Comparison of ENCODE assay signal across 8 mouse cellular contexts in the genomic region with DNA sequence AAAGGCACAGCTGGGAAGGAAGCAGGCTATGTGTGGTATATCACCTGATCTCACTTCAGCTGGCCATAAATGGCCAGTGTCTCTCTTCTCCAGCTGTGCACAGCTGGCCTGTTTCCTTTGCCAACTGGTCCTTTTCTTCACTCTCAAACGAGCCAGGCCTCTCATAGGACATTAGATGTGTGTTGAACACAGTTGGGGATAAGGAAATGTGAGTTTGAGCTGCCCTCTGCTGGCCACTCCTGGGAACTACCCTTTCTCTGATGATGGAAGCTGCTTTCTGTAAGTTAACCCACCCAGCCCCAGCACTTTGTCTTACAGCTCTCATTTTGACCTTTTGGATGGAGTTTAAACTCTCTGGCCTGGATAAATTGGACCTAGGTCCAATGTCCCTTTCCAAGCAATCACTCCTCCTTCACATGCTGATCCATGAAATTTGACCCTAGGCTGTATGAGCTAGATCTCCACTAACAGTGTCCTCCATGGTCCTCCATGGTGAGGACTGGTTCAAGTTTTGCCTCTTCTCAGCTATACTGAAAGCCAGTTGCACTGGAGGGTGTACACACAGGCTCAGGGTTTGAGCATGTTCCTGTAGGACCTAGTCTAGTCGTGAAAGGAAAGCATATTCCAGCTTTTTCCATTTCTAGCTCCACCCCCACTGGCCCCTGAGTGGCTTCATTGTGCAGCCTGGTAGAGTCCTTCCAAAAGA. TPM values are rescaled to one million over a fixed set of nuclear protein-coding genes. Genes with fewer than 3 reads are reported as not detected.
DNase-seq lines count a peak whose midpoint lies in the region; ATAC-seq lines count a peak whose summit lies in the region.

No protein-coding gene starts in this region.

- H3K27me3 ChIP-seq in hindbrain, embryonic 14.5 days (ENCODE audit: control insufficient read depth, insufficient read depth, low read length), result no peaks in the 10 kb centered on the region

- H3K9ac ChIP-seq in hindbrain, embryonic 14.5 days, result no peak overlapping the region

- DNase-seq in WW6 (ENCODE audit: low read depth, low spot score), result peak; percentile 50
- DNase-seq in cerebellum, postnatal 25 days, result peak; percentile 91 to 94
- peak; percentile 94 to 99 for DNase-seq in frontal cortex, postnatal 25 days (ENCODE audit: low spot score in 2 of 2)
- DNase-seq in hindbrain, embryonic 14.5 days (ENCODE audit: low spot score), result peak; percentile 92
- peak; percentile 86 to 96 for DNase-seq in layer of hippocampus, postnatal 25 days (ENCODE audit: extremely low spot score in 1 of 2, low spot score in 1 of 2)
- peak; percentile 96 for DNase-seq in lung, postnatal 36 days
- DNase-seq in right cerebral cortex, adult 18-20 months, result peak; percentile 89
- DNase-seq in urinary bladder, adult 18-20 months (ENCODE audit: low spot score in 2 of 2), result peak; percentile 81 to 84

- H3K4me2 ChIP-seq in hindbrain, embryonic 14.5 days (replicated peaks), result no peak overlapping the region

- no peaks in the 10 kb centered on the region for H3K9me3 ChIP-seq in hindbrain, embryonic 14.5 days (ENCODE audit: control insufficient read depth, low read length)

- no peak overlapping the region for H3K27ac ChIP-seq in hindbrain, embryonic 14.5 days

- H3K4me1 ChIP-seq in hindbrain, embryonic 14.5 days (replicated peaks; ENCODE audit: control insufficient read depth, insufficient read depth, low read length), result 0 out of 2 replicates have a peak, but pooled peaks cover 6% of the 10 kb centered on the region

- 14% methylated on average over 2 of the region's 2 CpGs for WGBS in hindbrain, embryonic 14.5 days

- H3K36me3 ChIP-seq in hindbrain, embryonic 14.5 days (replicated peaks; ENCODE audit: control insufficient read depth, insufficient read depth), result no peaks in the 10 kb centered on the region

- H3K4me3 ChIP-seq in hindbrain, embryonic 14.5 days (replicated peaks; ENCODE audit: low read length), result no peak overlapping the region

- ATAC-seq in hindbrain, embryonic 14.5 days (ENCODE audit: low FRiP score), result peak; percentile 77

RNA-seq across cellular contexts. Expression of a gene that starts 13.0 kb away (rescaled TPM):
- polyA plus RNA-seq in hindbrain, embryonic 14.5 days (2014; fragmentation: Nextera tagmentation; extraction: Ambion mirVana), result not detected in 2 replicates
- not detected for total RNA-seq in layer of hippocampus, postnatal 25 days (2021)

RNA-seq across cellular contexts. Expression of a gene that starts 31.6 kb away (rescaled TPM):
- polyA plus RNA-seq in hindbrain, embryonic 14.5 days (2014; fragmentation: Nextera tagmentation; extraction: Ambion mirVana), result 255 and 259 TPM in 2 replicates
- total RNA-seq in layer of hippocampus, postnatal 25 days (2021), result 100 to 1,000 TPM; 281 to 321 TPM
